Mouse (Mus musculus) layer of hippocampus, adult 11-12 months (tissue): ENCODE data around the gene Lrrc8d.
"Not testable (repeated sequence)": the region's sequence is repeated elsewhere in the genome, so short reads cannot be mapped to it uniquely, and the experiment has no call there.

Experiments used
- DNase-seq: peaks from one replicate; pipeline ENCODE4 v3.0.0; 2022; ENCODE audit warnings: low spot score

Lrrc8d gene

DNA sequence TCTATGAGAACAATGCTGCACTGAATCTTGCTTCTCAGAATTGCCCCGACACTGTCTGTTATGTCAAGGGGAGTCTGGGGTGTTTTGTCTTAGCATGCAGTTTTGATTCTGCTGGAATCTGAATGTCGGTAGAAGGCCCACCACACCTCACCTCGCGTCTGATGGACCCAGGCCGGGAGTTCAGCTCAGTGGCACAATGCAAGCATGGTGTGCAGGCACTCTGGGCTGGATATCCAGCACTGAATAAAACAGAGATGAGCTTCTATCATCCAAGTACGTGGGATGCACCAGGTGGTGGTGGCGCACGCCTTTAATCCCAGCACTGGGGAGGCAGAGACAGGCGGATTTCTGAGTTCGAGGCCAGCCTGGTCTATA lies 160.7 kb downstream of the Lrrc8d start:
- DNase-seq, result no peak

DNA sequence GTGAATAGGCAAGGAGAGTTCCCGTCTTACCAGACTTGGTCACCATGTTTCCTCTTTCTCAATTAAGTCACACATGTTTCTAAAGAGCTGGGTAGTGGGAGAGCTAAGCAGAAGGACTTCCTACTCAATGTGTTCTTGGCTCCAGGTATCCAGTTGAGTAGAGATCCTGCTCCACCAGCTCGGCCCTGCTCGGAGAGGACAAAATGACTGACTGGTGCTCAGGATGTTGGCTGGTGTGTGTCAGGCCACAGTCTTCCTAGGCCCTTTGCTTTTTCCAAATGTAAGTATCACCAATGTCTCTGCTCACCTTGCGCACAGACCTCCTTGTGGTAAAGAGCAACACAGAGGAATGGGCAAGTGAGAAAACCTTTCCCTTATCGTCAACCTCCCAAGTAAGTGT lies 161.8 kb downstream of the Lrrc8d start:
- no peak for DNase-seq

DNA sequence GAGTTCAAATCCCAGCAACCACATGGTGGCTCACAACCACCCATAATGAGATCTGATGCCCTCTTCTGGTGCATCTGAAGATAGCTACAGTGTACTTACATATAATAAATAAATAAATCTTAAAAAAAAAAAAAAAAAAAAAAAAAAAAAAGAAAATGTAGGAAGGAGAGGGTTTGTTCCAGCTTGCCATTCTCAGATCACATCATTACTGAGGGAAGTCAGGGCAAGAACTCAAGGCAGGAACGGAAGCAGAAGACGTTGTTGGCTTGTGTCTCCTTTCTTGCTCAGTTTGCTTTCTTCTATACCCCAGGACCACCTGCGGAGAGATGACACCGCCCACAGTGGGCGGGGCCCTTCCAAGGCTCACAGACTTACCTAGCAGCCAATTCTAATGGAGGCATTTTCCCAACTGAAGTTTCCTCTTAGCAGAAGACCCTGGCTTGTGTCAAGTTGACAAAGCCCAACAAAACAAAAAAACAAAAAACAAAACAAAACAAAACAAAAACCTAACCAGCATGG lies 165.4 kb downstream of the Lrrc8d start:
- not testable (repeated sequence) for DNase-seq

DNA sequence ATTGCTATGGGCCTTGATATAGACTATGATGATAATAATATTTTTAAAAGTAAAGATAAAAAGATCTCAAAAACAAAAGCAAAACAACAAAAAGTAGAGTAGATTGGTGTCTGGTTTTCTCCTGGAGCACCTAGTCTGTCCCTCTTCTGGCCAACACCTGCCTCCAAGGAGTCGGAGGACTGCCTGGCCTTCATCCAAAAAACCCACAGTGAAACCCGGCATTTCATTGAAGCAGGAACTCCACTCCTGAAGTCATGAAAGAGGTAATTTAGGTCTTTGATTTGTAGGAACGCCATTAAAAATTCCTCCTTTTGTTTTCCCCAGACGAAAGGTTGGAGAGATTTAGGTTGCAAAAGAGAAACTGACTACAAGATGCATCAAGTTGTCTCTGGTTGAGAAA lies 167.7 kb downstream of the Lrrc8d start:
- DNase-seq, result no peak

DNA sequence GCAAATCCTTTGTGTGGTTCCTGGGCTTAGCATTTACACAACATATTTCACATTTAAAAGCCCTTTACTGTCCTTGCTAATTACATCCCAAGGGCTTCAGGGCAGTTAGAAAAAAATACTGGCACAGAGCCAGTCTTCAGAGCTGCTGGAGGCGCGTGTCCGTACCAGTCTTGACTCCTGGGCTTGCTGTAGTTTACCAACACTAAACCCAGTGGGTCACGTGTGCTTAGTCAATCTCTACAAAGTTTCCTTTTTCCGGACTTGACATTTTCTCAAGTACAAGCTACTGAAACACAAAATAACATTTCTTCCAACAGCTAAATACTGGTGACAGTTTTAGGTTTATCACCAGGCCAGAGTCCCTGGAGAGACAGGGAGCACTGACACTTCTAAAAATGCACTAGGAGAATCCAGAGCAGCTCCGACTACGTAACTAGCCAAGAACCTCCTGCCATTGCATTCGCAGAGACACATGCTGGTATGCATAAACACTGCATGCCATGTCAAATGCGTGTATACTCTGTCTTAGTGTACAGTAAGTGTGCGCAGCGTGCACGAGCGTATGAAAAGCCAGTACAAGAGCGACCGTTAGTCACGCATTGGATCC lies 168.2 kb downstream of the Lrrc8d start:
- no peak for DNase-seq

DNA sequence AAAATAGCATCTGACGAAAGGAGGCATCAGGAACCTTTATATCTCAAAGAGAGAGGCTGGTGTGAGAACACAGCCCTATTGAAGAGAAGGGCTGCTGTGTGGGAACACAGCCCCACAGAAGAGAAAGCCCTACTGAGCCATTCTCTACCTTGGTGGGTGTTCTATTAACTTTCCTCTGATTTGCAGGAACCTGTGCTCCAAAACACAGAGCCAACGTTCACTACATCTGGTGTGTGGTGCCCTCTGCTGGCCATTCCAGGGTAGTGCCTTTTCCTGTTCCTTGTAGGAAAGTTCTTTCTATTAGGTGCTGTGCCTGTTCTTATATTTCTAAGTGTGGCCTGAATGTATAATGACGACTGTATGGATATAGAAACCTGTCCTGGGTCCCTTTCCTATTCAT lies 168.8 kb downstream of the Lrrc8d start:
- peak; percentile 84 for DNase-seq

DNA sequence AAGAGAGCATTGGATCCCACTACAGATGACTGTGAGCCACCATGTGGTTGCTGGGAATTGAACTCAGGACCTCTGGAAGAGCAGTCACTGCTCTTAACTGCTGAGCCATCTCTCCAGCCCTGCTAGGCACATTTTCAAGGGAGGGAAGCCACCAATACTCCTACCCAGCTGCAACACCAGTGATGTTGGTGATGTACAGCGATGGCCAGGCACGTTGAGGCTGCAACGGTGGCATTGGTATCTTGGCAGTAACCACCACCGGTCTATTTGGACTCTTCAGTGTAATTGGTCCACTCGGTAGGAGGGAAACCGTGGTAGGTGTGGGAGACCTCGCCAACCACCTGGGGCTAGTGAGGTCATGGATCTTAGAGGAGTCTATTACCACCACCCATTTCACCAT lies 170.0 kb downstream of the Lrrc8d start:
- no peak for DNase-seq

DNA sequence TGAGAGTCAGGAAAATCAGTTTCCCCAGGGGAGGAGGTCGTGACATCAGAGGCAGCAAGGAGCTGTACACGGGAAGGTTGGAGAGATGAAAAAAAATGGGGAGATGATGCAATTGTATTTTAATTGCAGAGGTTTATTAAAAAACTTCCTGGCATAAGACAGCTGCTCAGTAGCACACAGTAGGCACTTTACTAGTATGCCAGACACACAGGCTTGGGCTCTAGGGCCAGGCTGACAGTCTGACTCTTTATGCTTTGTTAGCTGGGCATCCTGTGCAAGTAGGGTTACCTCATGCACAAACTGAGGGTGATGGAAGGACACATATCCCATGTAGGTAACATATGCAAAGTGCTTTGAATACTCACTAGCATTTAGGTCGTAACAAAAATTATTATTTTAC lies 171.4 kb downstream of the Lrrc8d start:
- DNase-seq, result no peak

DNA sequence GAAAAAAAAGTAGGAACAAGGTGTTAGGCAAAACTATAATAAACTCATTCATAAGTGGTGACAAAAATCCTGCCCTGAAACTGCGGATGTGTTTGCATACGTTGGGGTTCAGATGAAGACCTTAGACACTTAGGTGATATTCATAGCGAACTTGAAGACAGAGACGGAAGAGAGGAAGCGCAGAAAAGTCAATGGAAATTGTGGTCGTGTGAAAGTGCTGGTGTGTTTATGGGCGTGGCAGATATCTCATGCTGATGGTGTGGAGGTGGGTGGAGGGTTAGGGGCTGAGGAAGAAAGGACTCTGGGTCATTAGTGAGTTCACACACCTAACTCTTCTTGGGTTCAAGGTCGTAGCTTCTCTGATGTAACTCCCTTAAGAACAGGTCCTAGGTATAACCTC lies 172.4 kb downstream of the Lrrc8d start:
- no peak for DNase-seq

DNA sequence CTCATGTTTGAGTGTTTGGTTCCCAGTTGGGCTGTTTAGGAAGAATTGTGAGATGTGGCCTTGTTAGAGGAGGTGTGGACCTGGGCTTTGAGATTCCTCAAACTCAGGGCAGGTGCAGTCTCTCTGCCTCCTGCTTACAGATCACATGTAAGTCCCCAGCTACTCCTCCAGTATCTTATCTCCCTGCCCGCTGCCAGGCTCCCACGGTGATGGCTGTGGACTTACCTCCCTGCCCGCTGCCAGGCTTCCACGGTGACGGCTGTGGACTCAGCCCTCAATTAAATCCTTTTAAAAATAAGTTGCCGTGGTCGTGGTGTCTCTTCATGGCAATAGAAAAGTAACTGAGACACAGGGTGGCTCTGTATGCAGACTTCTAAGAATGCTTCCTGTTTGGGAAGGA lies 173.1 kb downstream of the Lrrc8d start:
- no peak for DNase-seq

DNA sequence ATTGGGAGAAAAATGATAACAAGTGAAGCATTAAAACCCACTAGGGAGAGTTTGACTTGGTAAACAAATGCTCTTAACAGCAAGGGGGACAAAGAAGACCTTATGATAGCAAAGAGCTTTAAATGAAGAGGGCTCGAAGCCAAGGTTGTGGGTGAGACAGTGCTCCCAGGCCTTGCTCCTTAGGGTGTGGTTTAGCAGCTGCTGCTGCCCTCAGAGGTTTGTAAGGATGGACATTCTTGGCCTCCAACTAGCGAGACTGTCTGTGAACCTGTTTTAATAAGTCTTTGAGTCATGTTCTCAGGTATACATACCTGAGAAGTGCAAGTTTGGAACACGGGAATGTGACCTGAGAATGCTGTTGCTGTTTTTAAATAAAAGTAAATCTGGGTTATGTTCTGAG lies 174.0 kb downstream of the Lrrc8d start:
- DNase-seq, result no peak

DNA sequence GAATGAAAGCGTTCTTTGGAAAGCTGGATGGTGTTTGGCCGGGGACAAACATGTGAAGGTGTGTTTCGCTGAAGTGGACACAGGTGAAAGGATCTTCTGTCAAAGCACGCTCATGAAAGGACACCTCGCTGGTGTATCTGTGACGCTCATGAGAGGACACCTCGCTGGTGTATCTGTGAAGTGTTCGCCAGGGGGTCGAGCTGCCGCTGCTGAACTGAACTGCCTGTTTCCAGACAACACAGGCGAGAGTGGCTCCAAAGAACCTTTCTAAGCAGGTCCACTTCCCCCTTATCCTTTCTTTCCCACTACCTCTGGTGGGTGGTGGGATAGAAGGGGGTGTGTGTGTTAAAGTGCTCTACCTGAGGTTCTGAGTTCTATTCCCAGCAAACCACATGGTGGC lies 174.7 kb downstream of the Lrrc8d start:
- DNase-seq, result no peak

DNA sequence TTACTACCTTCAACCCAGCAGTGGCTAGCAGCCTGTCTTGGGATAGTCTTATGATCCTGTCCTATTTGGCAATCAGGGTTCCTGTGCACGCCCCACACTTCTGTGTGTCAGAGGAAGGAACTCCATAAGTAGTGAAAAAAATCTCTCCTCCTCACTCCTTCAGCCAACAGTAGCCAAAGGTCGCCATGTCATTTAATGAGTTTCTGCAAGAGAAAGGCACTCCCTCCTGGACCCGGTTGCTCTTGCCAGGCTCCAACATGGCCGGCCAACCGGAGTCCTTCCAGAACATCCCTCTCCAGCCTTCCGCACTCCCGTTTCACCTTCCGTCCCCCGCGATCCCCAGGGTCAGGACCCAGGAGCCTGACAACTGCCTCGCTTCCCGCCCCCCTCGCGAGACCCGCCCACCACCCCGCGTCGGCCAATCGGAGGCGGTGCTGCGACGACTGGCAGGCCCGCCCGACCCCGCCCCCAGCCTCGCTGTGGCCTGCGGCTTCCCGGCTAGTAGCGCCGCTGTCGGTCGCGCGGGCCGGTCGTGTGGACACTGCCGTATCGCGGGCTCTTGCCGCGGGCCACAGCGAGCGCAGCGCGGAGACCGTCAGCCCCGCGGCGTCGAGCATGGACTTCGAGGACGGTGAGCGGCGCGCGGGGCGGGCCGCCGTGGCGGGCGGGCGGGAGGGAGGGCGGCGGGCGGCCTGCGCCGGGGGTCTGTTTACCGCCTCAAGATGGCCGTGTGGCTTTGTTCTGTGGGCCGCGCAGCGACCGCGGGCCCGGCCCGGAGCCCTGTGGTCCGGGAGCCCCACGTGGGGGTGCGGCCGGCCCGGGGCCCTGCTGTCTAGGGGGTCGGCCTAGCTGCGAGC lies 176.5 kb downstream of the Lrrc8d start, which contains the start of gene Zfp326:
Zfp326 (plus strand) TSS at position 498 of the 857 bp plus-strand sequence.
- DNase-seq, result peak; percentile 85

DNA sequence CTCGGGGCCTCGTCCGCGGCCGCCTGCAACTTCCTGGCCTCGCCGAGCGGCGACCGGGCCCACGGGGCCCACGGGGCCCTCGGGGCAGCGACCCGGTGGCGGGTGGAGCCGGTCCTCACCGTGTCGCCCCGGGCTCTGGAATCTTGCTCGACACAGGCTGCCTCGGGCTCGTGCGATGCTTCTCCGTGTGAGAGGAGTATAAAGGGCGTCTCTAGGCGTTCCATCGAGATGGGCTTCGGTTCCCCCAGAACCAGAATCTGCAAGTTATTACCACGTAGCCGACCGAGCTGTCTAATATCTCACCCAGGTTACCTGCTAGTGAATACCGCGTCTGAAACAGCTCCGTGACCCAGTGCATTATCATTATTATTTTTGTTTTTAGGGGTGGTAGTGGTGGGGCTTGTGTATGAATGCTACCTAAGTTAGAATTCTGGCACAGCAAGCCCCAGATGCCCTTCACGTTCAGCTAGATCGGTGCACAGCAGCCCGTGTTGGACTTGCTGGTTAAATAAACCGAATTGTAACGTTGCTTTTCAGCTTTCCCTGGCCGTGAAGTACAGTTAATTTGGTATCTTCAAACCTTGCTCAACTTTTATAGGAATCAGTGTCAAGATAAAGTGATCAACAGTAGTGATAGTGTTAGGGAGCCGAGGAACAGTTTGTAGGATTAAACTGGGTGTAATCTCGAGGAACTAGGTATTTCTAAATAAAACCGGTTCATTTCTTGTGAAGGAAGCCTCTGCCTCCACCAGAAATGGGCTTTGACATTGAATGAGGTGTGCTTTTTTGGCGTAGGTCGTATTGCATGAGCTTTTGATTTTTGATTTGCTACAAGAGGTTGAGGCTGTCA lies 177.4 kb downstream of the Lrrc8d start:
- peak; percentile 31 for DNase-seq
